Mouse (Mus musculus): Measurements from ENCODE around the gene Dbx1. TPM values are rescaled to one million over a fixed set of nuclear protein-coding genes. Genes with fewer than 3 reads are reported as not detected.

Gene Dbx1
- polyA plus RNA-seq, 1 experiment from 2014 or later = not detected

Other genes with a start within 250 kb of the Dbx1 start
- gene Htatip2, start 122.3 kb upstream of the Dbx1 start, polyA plus RNA-seq (2016; fragmentation: Nextera tagmentation; extraction: Ambion mirVana) = 37.0 and 37.7 TPM in 2 replicates
- gene Prmt3, start 141.5 kb upstream of the Dbx1 start, polyA plus RNA-seq (2016; fragmentation: Nextera tagmentation; extraction: Ambion mirVana) = 46.1 and 48.0 TPM in 2 replicates